Mouse (Mus musculus): Measurements from ENCODE around the gene Ppt2.

DNA sequence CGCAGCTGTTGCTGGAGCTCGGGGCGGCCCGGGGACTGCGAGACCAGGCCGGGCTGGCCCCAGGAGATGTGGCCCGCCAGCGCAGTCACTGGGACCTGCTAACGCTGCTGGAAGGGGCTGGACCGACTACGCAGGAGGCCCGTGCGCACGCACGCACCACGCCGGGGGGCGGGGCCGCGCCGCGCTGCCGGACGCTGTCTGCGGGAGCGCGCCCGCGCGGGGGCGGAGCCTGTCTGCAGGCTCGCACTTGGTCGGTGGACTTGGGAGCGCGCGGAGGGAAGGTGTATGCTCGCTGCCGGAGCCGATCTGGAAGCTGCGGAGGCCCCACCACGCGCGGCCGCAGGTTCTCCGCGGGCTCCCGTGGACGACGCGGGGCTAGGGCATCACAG is 40.9 kb downstream of the Ppt2 start:
- TF ChIP-seq GATA1 (IDR thresholded peaks at IDR 0.05; ENCODE audit: borderline replicate concordance, low read length), result no peak
- no peak for TF ChIP-seq CTCF (IDR thresholded peaks at IDR 0.05; ENCODE audit: low read depth, low read length)
- no peak for TF ChIP-seq GATA2 (IDR thresholded peaks at IDR 0.05; ENCODE audit: borderline replicate concordance, low read depth, low read length)
